Mouse (Mus musculus) monocyte, adult 2 months (primary cell): Measurements from ENCODE around the gene Gm9999.
"Not testable (repeated sequence)": the region's sequence is repeated elsewhere in the genome, so short reads cannot be mapped to it uniquely, and the experiment has no call there.

Experiments
- DNase-seq, 2 experiments: peaks; one replicate each; pipeline ENCODE4 v3.0.0; 2022; ENCODE audit warnings: low spot score in 2 of 2, low read depth in 1 of 2

Gm9999 gene

DNA sequence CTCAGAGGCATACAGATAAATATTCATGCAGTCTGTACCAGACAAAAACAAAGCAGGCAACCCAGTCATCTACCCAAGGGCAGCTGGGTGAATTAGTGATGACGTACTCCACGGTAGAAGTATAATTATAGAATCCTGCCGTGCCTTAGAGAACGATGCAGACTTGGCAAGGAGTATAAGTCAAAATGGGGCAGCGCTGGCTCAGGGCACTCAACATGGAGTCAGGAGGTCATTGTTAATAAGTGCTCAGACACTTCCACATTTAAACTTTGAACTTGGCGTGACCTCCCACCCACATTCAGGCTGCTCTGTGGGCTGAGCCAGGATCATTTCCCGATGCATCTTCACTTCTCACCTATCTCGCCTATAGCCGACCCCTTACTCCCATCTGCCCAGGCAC is 42.0 kb downstream of the Gm9999 start:
- DNase-seq = no peak

DNA sequence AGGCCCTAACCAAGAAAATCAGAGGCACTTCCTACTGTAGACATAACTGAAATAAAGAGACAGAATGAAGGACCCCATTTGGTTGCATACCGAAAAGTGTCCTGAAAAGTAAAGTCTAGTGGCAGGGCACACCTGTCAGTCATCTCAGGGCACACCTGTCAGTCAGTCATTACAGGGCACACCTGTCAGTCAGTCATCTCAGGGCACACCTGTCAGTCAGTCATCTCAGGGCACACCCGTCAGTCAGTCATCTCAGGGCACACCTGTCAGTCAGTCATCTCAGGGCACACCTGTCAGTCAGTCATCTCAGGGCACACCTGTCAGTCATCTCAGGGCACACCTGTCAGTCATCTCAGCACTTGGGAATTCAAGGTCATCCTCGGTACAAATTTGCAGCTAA is 43.5 kb downstream of the Gm9999 start:
- not testable (repeated sequence) for DNase-seq

DNA sequence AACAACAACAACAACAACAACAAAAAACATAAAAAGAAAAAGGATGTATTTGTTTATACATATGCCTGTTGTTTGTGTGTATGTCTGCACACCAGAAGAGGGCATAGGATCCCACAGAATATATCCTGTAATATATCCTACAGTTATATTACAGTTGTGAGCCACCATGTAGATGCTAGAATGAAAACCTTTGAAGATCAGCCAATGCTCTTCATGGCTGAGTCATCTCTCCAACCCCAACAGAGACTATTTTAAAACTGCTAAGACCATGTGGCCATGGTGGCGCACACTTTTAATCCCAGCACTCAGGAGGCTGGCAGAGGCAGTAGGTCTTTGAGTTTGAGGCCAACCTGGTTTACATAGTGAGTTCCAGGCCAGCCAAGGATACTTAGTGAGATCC is 44.1 kb downstream of the Gm9999 start:
- DNase-seq = no peak

DNA sequence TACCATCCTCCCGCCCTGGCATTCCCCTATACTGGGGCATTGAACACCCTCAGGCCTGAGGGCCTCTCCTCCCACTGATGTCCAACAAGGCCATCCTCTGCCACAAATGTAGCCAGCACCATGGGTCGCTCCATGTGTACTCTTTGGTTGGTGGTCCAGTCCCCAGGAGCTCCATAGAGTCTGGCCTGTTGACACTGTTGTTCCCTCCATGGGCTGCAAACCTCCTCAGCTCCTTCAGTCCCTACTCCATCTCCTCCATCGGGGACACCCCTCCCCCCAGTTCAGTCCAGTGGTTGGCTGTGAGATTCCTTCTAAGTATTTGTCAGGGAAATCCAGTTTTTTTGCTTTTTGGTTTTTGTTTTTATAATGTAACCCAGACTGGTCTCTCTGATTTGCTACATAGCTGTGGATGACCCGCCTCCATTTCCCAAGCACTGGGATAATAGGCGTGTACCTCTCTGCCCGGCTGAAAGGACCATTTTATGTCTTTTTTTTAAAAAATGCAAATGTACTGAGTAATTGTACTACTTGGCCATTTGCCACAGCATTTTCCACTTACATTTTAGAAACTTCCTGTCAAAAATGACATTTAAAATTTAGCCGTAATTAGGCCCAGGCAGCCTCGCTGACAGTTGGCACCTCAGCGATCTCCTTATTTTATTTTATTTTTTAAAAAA is 47.3 kb downstream of the Gm9999 start:
- DNase-seq = no peak

DNA sequence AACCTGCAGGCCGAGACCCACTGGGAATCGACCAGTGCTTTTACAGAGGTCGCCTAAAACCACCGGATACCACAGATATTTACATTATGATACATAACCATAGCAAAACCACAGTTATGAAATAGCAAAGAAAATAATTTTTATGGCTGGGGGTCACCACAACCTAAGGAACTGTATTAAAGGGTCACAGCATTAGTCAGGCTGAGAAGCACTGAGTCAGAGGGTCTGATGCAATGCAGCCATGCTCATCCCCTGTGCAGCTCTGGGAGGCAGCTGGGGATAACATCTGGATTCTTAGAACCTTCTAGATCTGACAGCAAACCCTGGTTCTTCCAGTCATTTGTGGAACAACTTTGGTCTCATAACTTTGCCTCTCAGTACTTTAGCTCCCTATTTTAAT is 48.0 kb downstream of the Gm9999 start:
- DNase-seq = no peak

DNA sequence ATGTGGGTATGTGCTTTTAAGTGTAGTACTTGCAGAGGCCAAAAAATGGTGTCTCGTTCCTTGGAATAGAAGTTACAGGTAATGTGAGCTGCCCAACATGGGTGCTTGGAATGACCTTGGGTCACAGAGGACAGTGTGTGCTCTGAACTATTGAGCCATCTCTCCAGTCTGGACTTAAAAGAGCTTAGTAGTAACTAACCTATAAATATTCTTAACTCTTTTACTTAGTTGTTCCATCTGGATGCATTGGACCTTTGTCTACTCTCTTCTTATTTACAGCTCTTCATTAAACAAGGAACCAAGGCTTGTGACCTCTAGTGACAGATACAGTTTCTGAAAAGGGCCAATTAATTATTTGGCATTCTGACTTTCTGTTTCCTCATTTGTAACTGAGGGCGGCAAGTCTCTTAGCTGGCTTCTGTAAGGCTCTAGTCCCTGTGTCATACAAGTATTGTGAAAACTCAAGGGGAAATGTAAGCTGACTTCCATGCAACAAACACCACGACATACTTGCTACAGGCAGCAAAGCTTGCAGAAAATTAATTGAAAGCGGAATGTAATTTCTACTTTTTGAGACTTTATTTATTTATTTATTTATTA is 51.5 kb downstream of the Gm9999 start:
- DNase-seq = no peak

DNA sequence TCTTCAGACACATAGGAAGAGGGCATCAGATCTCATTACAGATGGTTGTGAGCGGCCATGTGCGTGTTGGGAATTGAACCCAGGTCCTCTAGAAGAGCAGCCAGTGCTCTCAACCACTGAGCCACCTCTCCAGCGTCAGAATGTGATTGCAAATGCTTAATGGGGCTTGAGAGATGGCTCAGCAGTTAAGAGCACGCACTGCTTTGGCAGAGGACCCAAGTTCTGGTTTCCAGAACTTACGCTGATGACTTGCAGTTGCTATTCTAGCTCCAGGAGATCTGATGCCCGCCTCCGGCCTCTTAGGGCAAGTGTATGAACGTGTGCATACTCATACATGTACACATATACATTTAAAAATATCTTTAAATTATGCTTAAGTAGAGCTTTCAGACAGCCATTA is 52.0 kb downstream of the Gm9999 start:
- DNase-seq = no peak
